Mouse (Mus musculus): Measurements from ENCODE around the gene Olfr145.

Gene Olfr145

DNA sequence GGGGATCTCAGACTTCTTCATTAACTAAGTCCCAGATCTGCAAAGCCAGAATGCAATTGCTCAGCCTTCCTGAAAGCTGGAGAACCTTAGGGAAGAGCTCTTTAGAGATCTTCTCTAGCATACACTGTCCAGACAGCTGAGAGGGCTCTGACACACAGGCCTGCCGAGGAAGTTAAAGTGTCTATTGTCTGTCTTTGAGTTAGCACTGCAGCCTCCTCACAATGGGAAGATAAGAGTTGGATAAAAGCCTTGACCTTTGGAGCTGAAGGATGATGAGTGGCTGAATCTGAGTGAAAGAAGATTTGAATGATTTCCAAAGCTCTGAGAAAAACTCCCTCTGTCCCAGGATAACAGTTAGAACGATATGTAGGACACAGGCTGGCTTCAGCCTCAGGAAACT, at the start of gene Olfr145:
Gene Olfr145 (plus strand): TSS at position 64 of the 400 bp plus-strand sequence.
- no peak for DNase-seq (ENCODE audit: extremely low spot score, low spot score)

DNA sequence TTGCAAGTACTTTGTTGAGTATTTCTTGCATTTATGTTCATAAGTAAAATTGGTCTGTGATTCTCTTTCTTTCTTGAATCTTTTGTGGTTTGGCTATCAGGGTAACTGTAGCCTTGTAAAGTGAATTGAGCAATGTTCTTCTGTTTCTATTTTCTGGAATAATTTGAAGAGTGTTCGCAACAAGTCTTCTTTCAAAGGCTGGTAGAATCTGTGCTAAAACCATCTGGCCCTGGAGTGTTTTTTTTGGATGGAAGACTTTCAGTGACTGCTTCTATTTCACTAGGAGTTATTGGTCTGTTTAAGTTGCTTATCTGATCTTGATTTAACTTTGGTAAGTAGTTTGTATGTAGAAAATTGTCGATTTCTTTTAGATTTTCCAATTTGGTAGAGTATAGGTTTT, 47.3 kb upstream of the Olfr145 start:
- DNase-seq (ENCODE audit: extremely low spot score, low spot score): no peak

GRCm38 (mm10) chr9:37853969-37854368, 42.6 kb upstream of the Olfr145 start, which contains the start of gene Olfr877:
Olfr877 (plus strand) TSS chr9:37854269.
- DNase-seq (ENCODE audit: extremely low spot score, low spot score): no peak

- no peak for DNase-seq (ENCODE audit: extremely low spot score, low spot score)
Observed at GRCm38 (mm10) chr9:37863325-37863724, 33.2 kb upstream of the Olfr145 start.

DNA sequence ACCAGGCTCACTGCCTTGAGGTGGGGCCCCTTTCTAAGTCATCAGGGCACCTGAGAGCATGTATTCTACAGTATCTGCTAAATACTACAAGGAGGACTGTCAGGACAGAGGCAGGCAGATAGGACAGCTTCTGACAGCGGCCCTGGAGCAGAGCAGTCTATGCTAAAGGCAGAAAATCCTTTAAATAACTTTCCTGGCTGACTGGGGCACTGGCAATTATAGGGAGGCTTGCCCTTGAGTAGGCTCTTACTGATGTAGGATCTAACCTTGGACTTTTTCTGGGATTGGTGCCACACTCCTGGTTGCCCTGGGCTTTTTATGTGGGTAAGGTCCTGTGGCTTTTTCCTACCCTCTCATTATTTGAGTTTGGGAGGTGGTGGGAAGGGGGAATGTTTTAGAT, 26.3 kb upstream of the Olfr145 start:
- DNase-seq (ENCODE audit: extremely low spot score, low spot score): no peak

- no peak for DNase-seq (ENCODE audit: extremely low spot score, low spot score)
Observed at GRCm38 (mm10) chr9:37871097-37871496, 25.4 kb upstream of the Olfr145 start.

GRCm38 (mm10) chr9:37871536-37871935, 25.0 kb upstream of the Olfr145 start:
- no peak for DNase-seq (ENCODE audit: extremely low spot score, low spot score)

DNA sequence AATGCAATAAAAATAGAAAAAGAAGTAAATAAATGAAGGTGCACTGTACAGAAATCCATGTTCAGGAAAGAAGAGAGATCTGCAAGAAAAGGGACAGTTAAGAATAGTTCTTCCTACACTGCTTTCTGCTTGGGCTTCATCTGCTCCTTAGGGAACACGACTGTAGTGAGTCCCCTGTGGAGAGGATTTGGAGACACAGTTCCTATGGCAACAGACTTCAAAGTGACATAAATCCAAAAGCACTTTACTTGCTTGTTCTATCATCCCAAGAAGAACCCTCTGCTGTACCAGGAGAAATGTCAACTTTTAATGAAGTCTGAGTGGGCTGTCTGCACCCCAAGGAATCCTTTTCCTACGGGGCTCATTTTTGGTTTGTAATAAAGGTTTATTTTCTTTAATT, 5.6 kb upstream of the Olfr145 start:
- no peak for DNase-seq (ENCODE audit: extremely low spot score, low spot score)

DNA sequence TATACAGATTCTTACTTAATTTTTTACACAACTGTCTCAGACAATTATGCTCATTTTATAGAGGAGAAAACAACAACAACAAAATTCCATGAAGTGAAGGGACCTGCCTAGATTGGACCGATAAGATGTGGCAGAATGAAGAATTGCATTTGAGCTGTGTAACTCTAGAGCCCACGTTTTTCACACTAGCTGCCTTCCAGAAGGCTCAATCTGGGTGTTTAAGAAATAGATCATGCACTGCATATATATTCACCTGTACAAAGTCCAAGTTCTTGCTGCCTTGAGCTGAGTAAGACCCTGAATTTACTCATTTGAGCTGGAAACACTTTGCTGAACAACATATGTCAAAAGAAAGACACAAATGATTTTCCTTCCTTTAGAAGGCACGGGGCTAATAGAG, 9.0 kb downstream of the Olfr145 start:
- no peak for DNase-seq (ENCODE audit: extremely low spot score, low spot score)

DNA sequence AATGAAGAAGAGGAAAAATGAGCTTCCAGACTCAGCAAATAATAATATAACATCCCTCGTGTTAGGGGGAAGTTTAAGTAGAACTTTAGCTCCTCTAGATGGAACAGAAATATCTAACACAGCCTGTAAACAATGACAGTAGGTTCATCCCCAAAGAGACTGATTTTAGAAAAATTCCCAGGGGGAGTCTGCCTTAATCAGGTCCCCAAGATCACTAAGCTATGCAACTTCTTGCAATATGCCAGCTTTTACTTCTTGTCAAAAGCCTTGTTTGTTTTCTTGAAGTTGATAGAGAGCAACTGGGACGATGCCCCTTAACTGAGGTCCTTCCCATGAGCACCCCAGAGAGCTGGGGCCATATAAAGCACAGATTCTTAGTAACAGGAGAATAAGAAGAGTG, 21.0 kb downstream of the Olfr145 start, which contains the start of gene Olfr878:
Gene Olfr878 (plus strand): TSS at position 301 of the 400 bp plus-strand sequence.
- DNase-seq (ENCODE audit: extremely low spot score, low spot score): no peak

- DNase-seq (ENCODE audit: extremely low spot score, low spot score): no peak
Observed at GRCm38 (mm10) chr9:37918018-37918417, 21.5 kb downstream of the Olfr145 start.

GRCm38 (mm10) chr9:37924194-37924593, 27.7 kb downstream of the Olfr145 start:
- DNase-seq (ENCODE audit: extremely low spot score, low spot score): no peak

GRCm38 (mm10) chr9:37925445-37925844, 28.9 kb downstream of the Olfr145 start:
- DNase-seq (ENCODE audit: extremely low spot score, low spot score): no peak

DNA sequence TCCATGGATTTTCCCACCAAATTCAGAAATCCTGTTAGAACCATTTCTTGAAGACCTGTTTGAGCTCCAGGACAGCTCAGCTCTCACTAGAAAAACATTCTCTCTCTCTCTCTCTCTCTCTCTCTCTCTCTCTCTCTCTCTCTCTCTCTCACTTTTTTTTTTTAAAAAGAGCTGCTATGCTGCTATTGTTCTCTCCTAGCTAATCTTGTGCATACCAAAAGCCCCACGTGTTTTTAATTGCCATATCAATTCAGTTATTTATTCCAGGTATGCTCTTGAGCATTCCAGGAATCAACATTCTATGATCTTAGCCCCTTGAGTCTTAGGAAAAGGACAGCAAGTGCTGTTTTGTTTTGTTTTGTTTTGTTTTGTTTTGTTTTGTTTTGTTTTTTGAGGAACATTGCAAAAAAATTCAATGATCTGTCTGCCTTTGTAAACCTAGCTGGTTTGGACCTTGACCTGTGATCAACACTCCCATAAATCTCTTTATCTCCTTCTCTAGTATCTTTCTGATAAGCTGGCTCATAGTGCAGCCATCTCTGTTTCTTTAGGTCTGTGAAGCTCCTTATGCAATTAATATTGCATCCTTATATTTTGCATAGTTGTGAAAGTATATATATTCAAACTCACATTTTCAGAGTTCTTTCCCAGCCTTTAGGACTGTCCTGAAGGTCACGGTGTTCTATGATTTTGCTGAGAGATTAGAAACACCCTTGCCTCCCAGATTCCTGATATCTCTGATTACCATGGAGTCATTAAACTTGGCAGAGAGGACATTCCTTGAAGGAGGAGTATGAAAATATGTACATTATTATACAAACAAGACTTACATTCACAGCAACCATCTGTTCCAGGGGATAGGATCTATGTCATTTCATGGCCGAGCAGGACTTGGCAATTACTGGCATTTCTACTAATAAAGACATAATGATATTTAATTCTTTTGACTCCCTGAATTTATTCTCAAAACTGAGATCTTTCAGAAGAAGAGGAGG, 29.8 kb downstream of the Olfr145 start:
- no peak for DNase-seq (ENCODE audit: extremely low spot score, low spot score)

GRCm38 (mm10) chr9:37932519-37932918, 36.0 kb downstream of the Olfr145 start:
- peak; percentile 40 for DNase-seq (ENCODE audit: extremely low spot score, low spot score)

DNA sequence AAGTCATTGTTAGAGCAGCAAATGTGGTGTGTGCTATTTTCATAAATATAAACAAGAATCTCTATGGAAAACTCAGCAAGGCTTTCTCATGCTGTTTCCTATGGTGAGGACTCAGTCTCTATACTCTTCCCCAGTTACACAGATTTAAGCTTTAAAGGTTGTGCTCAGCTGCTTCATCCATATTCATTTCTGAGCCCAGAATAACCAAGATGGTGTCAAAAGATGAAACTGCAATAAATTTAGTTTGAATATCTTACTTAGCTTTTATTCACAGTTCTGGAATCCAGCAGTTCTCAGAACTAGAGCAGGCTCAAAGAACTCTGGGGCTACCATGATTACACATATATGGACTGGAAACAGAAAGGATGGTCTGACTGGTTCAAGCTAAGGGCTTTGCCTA, 37.6 kb downstream of the Olfr145 start:
- no peak for DNase-seq (ENCODE audit: extremely low spot score, low spot score)

- DNase-seq (ENCODE audit: extremely low spot score, low spot score): no peak
Observed at GRCm38 (mm10) chr9:37941167-37941566, 44.6 kb downstream of the Olfr145 start.

Data from neural tube, embryonic 10.5 days (tissue).